In the genomic region with DNA sequence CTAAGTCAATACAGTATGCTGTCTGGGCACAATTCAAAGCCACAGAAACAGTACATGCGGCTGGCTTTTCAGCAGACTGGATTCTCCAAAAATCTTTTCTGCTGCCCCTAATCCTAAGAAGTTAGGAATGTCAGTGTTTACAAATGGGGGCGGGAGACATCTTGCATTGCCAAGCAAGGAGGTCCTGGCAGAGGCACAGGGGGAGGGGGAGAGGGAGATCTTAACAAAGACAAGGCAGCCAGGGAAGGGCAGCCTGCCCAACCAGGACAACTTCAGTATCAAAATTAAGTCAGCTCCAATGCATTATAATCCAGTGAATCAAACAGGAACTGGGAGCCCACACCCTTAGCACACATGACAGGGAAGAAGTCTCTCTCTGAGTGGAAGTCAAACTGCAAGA, we compare ENCODE assay signal across 9 mouse cellular contexts.
DNase-seq lines count a peak whose midpoint lies in the region; ATAC-seq lines count a peak whose summit lies in the region.
"Had no signal": no experiment of that assay in that cellular context is flagged by ENCODE, and none has a peak within 500 bp of the region (broad histone marks: within the 10 kb centered on the region; RNA-seq: fewer than 3 reads in every experiment).

No protein-coding gene starts in this region.

- no peaks in the 10 kb centered on the region for H3K9me3 ChIP-seq in forebrain, embryonic 12.5 days
- no peaks in the 10 kb centered on the region for H3K9me3 ChIP-seq in forebrain, embryonic 11.5 days (ENCODE audit: control insufficient read depth, low read length)
- H3K9me3 ChIP-seq in lung, embryonic 15.5 days: no peaks in the 10 kb centered on the region
- no peaks in the 10 kb centered on the region for H3K9me3 ChIP-seq in liver, embryonic 12.5 days (replicated peaks)
- H3K9me3 ChIP-seq: kidney, embryonic 15.5 days had no signal

- H3K4me1 ChIP-seq in forebrain, embryonic 12.5 days: peaks cover 45% of the 10 kb centered on the region
- peaks cover 9% of the 10 kb centered on the region for H3K4me1 ChIP-seq in forebrain, embryonic 11.5 days (replicated peaks; ENCODE audit: control insufficient read depth, insufficient read depth, low read length)
- H3K4me1 ChIP-seq in lung, embryonic 15.5 days: peaks cover 54% of the 10 kb centered on the region
- H3K4me1 ChIP-seq in liver, embryonic 12.5 days: peaks cover 15% of the 10 kb centered on the region

- H3K27ac ChIP-seq in forebrain, embryonic 12.5 days: no peak overlapping the region
- no peak overlapping the region for H3K27ac ChIP-seq in forebrain, embryonic 11.5 days (ENCODE audit: low read depth, low read length)
- peak overlapping the region; percentile 68 for H3K27ac ChIP-seq in lung, embryonic 15.5 days
- H3K27ac ChIP-seq in liver, embryonic 12.5 days: no peak overlapping the region
- H3K27ac ChIP-seq: kidney, embryonic 15.5 days had no signal

- peaks cover 40% of the 10 kb centered on the region for H3K36me3 ChIP-seq in forebrain, embryonic 12.5 days (replicated peaks)
- H3K36me3 ChIP-seq in forebrain, embryonic 11.5 days (ENCODE audit: control insufficient read depth, insufficient read depth, low read length): peaks cover 15% of the 10 kb centered on the region
- H3K36me3 ChIP-seq in lung, embryonic 15.5 days: peaks cover 37% of the 10 kb centered on the region
- H3K36me3 ChIP-seq in liver, embryonic 12.5 days: peaks cover 14% of the 10 kb centered on the region; the same call in 1 of the 2 replicates

- no peak overlapping the region for H3K9ac ChIP-seq in forebrain, embryonic 12.5 days
- no peak overlapping the region for H3K9ac ChIP-seq in forebrain, embryonic 11.5 days (ENCODE audit: low read length)
- no peak overlapping the region for H3K9ac ChIP-seq in lung, embryonic 15.5 days
- H3K9ac ChIP-seq in liver, embryonic 12.5 days: no peak overlapping the region
- H3K9ac ChIP-seq: kidney, embryonic 15.5 days had no signal

- WGBS in forebrain, embryonic 12.5 days: 17% methylated on average over 2 of the region's 2 CpGs
- 9% methylated on average over 2 of the region's 2 CpGs for WGBS in forebrain, embryonic 11.5 days
- 4% methylated on average over 2 of the region's 2 CpGs for WGBS in lung, embryonic 15.5 days
- WGBS in liver, embryonic 12.5 days (ENCODE audit: insufficient replicate concordance): 49% methylated on average over 2 of the region's 2 CpGs

- H3K4me3 ChIP-seq in forebrain, embryonic 12.5 days (replicated peaks): no peak overlapping the region
- no peak overlapping the region for H3K4me3 ChIP-seq in forebrain, embryonic 11.5 days (ENCODE audit: low read depth, low read length)
- H3K4me3 ChIP-seq in lung, embryonic 15.5 days: no peak overlapping the region
- H3K4me3 ChIP-seq in liver, embryonic 12.5 days: no peak overlapping the region
- H3K4me3 ChIP-seq: kidney, embryonic 15.5 days had no signal

- DNase-seq in forebrain, embryonic 11.5 days (ENCODE audit: low spot score): no peak
- peak; percentile 51 for DNase-seq in urinary bladder, postnatal 25 days (ENCODE audit: low spot score)
- DNase-seq in urinary bladder, adult 18-20 months (ENCODE audit: low spot score in 2 of 2): no peak
- DNase-seq in layer of hippocampus, postnatal 36 days: no peak
- no peak for DNase-seq in cerebellum, postnatal 25 days

- peak overlapping the region; percentile 4 for H3K4me2 ChIP-seq in forebrain, embryonic 12.5 days
- no peak overlapping the region for H3K4me2 ChIP-seq in forebrain, embryonic 11.5 days (ENCODE audit: low read depth, low read length, severe bottlenecking)
- peak overlapping the region; percentile 31 for H3K4me2 ChIP-seq in lung, embryonic 15.5 days
- no peak overlapping the region for H3K4me2 ChIP-seq in liver, embryonic 12.5 days
- H3K4me2 ChIP-seq: kidney, embryonic 15.5 days had no signal

- ATAC-seq in forebrain, embryonic 12.5 days (ENCODE audit: low FRiP score): no peak
- no peak for ATAC-seq in forebrain, embryonic 11.5 days (replicated peaks; ENCODE audit: low FRiP score)
- ATAC-seq in lung, embryonic 15.5 days (ENCODE audit: borderline replicate concordance, extremely low read depth, low FRiP score, low TSS enrichment): no peak
- no peak for ATAC-seq in liver, embryonic 12.5 days

- no peaks in the 10 kb centered on the region for H3K27me3 ChIP-seq in forebrain, embryonic 12.5 days
- H3K27me3 ChIP-seq in forebrain, embryonic 11.5 days (ENCODE audit: control insufficient read depth, insufficient read depth, low read length): no peaks in the 10 kb centered on the region
- no peaks in the 10 kb centered on the region for H3K27me3 ChIP-seq in lung, embryonic 15.5 days
- peaks cover 30% of the 10 kb centered on the region for H3K27me3 ChIP-seq in liver, embryonic 12.5 days (replicated peaks)
- H3K27me3 ChIP-seq: kidney, embryonic 15.5 days had no signal

Comparison
In these comparisons a context has a peak if more than half of its experiments do, and no peak if none do; other contexts are left out.
1. H3K4me2 ChIP-seq: peak in forebrain, embryonic 12.5 days (single experiment) and lung, embryonic 15.5 days (single experiment); none in forebrain, embryonic 11.5 days (single experiment) and liver, embryonic 12.5 days (single experiment).